ENCODE assay signal across 17 mouse cellular contexts in genomic region chr10:107946348-107946747, GRCm38 (mm10). TPM values are rescaled to one million over a fixed set of nuclear protein-coding genes. Genes with fewer than 3 reads are reported as not detected.
DNase-seq lines count a peak whose midpoint lies in the region; ATAC-seq and TF ChIP-seq lines count a peak whose summit lies in the region.
"Had no signal": no experiment of that assay in that cellular context is flagged by ENCODE, and none has a peak within 500 bp of the region (broad histone marks: within the 10 kb centered on the region; RNA-seq: fewer than 3 reads in every experiment).

No protein-coding gene starts in this region.

- H3K4me3 ChIP-seq in ES-E14 (ENCODE audit: insufficient read depth in 1 of 2, low read depth in 1 of 2, low read length in 2 of 2, poor library complexity in 1 of 2, severe bottlenecking in 1 of 2), result no peak overlapping the region
- H3K4me3 ChIP-seq in limb, embryonic 10.5 days, result no peak overlapping the region
- H3K4me3 ChIP-seq: hindbrain, embryonic 12.5 days; liver, embryonic 12.5 days; megakaryocyte, embryonic 14.5 days; myocyte had no signal

- no peaks in the 10 kb centered on the region for H3K4me1 ChIP-seq in ES-E14 (ENCODE audit: control insufficient read depth in 2 of 2, insufficient read depth in 2 of 2, low read length in 2 of 2, poor library complexity in 1 of 2)
- H3K4me1 ChIP-seq in limb, embryonic 10.5 days, result no peaks in the 10 kb centered on the region
- H3K4me1 ChIP-seq: hindbrain, embryonic 12.5 days; liver, embryonic 12.5 days had no signal

- no peaks in the 10 kb centered on the region for H3K36me3 ChIP-seq in ES-E14 (ENCODE audit: control insufficient read depth, insufficient read depth, low read length, poor library complexity, severe bottlenecking)
- no peaks in the 10 kb centered on the region for H3K36me3 ChIP-seq in limb, embryonic 10.5 days
- H3K36me3 ChIP-seq: G1E; hindbrain, embryonic 12.5 days; liver, embryonic 12.5 days had no signal

- no peaks in the 10 kb centered on the region for H3K9me3 ChIP-seq in ES-E14 (ENCODE audit: control insufficient read depth, insufficient read depth, low read depth, low read length)
- no peaks in the 10 kb centered on the region for H3K9me3 ChIP-seq in limb, embryonic 10.5 days (replicated peaks)
- H3K9me3 ChIP-seq: G1E; hindbrain, embryonic 12.5 days; liver, embryonic 12.5 days; megakaryocyte, embryonic 14.5 days had no signal

- H3K27me3 ChIP-seq in limb, embryonic 10.5 days (ENCODE audit: low read depth, poor library complexity, severe bottlenecking), result no peaks in the 10 kb centered on the region
- H3K27me3 ChIP-seq: hindbrain, embryonic 12.5 days; liver, embryonic 12.5 days; megakaryocyte, embryonic 14.5 days had no signal

- no peak overlapping the region for H3K9ac ChIP-seq in ES-E14 (ENCODE audit: insufficient read depth, low read depth, low read length, poor library complexity, severe bottlenecking)
- H3K9ac ChIP-seq: hindbrain, embryonic 12.5 days; liver, embryonic 12.5 days had no signal

- no peak for ATAC-seq in CD4-positive, CD25-positive, alpha-beta regulatory T cell, adult 4 months
- ATAC-seq: intestine, embryonic 16.5 days; liver, embryonic 12.5 days had no signal

- H3K27ac ChIP-seq in ES-E14 (ENCODE audit: insufficient read depth, low read depth, low read length, poor library complexity, severe bottlenecking), result no peak overlapping the region
- no peak overlapping the region for H3K27ac ChIP-seq in limb, embryonic 10.5 days
- H3K27ac ChIP-seq: hindbrain, embryonic 12.5 days; liver, embryonic 12.5 days had no signal

- peak; percentile 39 for DNase-seq in CD4-positive, CD25-positive, alpha-beta regulatory T cell, adult 2 months (ENCODE audit: low read depth, low spot score)
- DNase-seq in ES-E14 (ENCODE audit: low read depth, low spot score), result no peak
- DNase-seq in embryo, embryonic 10.5 days (ENCODE audit: low spot score), result peak; percentile 58
- peak; percentile 36 for DNase-seq in limb, embryonic 10.5 days (ENCODE audit: low spot score)
- DNase-seq in urinary bladder, postnatal 4 days (ENCODE audit: low spot score in 2 of 2), result no peak
- no peak for DNase-seq in thymus, postnatal 14 days
- no peak for DNase-seq in adrenal gland, adult 8-10 months
- DNase-seq: cerebellum, adult 2 months; heart, adult 18-20 months; kidney, postnatal 14 days had no signal

- WGBS in limb, embryonic 10.5 days, result 21% methylated on average over 5 of the region's 5 CpGs

- in situ Hi-C loops in ES-E14 (cut with MboI; ENCODE audit: low sequenced_read_pairs in 2 of 2, unreplicated experiment in 2 of 2), result no loop called here

TF ChIP-seq in ES-E14, 5 proteins besides CTCF, POLR2A, EP300 and RAD21:
- TF ChIP-seq ZNF384 (IDR thresholded peaks at IDR 0.05; ENCODE audit: low read depth, low read length), result peak; percentile 62
- no peak for TF ChIP-seq CHD2 (IDR thresholded peaks at IDR 0.05; ENCODE audit: low read depth, low read length)

RNA-seq across cellular contexts. Expression of gene Otogl, which starts 34.4 kb away (rescaled TPM):
- polyA plus RNA-seq in CD4-positive, CD25-positive, alpha-beta regulatory T cell, adult 4 months (2017; shearing (Covaris generic)), result not detected
- under 0.01 TPM in 1 of 2 replicates, not detected in the other for total RNA-seq in ES-E14 (2012; rRNA removed)
- polyA plus RNA-seq in limb, embryonic 10.5 days (2016; fragmentation: Nextera tagmentation; extraction: Ambion mirVana), result not detected in 2 replicates
- under 1 TPM; 0.09 to 0.38 (median 0.23) TPM for total RNA-seq in adrenal gland, adult 8-10 months (2022)
- polyA plus RNA-seq: G1E had no signal

Comparison
In these comparisons a context has a peak if more than half of its experiments do, and no peak if none do; other contexts are left out.
1. DNase-seq: peak in CD4-positive, CD25-positive, alpha-beta regulatory T cell, adult 2 months (single experiment), embryo, embryonic 10.5 days (single experiment) and limb, embryonic 10.5 days (single experiment); none in ES-E14 (single experiment), urinary bladder, postnatal 4 days (0 of 2), thymus, postnatal 14 days (single experiment) and adrenal gland, adult 8-10 months (single experiment).